Mouse (Mus musculus): ENCODE results near the gene D630003M21Rik.

The D630003M21Rik gene

DNA sequence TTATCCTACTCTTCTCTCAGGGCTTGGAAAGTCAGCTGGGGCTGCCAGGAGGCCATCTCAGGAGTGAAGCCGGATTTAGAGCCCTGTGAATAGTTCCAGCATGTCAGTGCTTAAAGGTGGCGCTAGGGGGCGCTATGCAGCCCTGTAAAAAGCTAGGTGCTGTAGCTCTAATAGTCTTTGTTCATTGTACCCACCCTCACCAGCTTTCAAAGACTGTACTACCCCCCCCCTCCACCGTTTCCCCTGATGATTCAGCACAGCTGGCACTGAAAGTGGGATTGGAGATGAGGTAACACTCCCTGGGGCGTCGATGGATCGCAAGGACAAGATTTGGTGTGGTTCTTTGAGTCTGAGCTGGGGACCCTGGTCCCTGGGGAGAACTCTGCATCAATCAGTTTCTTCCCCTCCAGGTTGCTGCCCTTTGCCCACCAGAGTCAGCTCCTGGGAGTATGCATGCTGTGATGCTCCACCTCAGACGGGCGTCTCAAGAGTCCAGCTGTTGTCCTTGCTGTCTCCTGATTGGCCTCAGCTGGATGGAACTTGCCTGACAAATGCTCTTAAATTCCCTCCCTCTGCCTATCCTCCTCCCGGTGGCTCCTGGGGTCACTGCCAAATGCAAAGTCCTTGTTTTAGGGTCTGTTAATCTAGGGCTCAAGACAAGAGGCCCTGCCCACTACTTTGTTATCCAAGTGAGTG is 33.9 kb downstream of the D630003M21Rik start:
- DNase-seq (ENCODE audit: low read depth, low spot score) = no peak

DNA sequence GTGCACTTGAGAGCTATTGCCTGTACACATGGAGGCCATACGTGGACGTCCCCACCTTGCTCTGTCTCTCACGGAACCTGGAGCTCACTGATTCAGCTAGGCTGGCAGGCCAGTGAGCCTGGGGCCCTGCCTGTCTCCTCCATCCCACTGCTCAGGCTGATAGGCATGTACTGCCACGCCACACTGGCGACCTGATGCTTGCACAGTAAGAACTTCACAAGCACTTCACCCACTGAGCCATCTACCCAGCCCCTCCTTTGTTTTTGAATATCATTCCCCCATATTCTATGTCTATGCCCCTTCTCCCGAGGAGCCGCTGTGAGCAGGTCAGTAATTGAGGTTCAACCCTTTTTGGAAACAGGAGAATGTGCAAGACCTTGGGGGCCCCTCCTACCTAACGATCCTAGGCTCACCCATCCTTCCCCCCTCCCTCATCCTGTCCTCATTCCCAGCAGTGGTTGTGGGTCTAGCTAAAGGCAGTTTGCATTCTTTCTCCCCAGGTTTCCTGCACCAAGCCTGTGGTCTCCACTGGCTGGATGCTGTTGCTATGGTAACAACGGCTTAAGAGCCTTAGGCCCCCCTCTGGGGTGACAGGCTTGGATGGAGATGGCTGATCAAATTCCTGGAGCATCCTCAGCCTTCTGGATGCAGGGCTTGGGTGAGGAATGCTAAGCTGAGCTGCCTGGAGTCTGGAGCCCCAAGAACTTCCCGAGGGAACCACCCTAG is 35.2 kb downstream of the D630003M21Rik start:
- DNase-seq (ENCODE audit: low read depth, low spot score) = no peak

DNA sequence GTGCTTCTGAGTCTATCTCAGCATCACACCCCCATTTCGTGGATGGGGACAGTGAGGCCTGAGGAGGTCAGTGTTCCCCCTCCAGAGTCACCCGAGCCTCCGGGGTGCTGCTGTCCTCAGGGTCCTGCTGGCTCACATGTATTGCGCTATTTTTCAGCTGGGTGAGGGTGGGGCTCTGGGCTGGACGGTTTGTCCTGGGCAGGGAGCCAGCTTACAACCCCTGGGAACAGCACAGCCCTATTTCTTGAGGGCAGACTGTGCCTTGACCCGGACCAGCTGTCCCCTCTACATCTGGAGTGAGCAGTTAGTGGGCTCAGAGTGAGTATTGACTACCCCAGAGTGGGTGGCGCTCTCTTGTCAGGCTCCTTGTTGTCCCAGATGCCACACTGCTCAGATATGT is 37.9 kb downstream of the D630003M21Rik start:
- no peak for DNase-seq (ENCODE audit: low read depth, low spot score)

DNA sequence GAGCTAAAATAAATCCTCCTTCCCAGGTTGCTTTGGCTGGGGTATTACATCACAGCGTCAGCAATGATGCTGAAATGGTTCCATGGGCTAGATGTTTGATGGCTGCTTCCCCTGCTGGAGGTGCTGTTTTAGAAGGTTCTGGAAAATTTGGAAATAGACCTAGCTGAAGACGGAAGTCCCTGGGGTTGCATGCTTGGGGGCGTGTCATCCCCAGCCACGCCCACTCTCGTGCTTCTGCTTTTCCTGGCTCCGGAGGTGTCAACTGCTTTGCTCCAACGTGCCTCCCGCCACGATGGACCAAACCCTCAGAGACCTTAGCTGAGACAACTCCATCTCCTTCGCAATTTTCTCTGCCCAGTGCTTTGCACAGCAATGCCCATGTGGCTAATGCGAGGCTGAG is 39.6 kb downstream of the D630003M21Rik start:
- DNase-seq (ENCODE audit: low read depth, low spot score) = no peak

DNA sequence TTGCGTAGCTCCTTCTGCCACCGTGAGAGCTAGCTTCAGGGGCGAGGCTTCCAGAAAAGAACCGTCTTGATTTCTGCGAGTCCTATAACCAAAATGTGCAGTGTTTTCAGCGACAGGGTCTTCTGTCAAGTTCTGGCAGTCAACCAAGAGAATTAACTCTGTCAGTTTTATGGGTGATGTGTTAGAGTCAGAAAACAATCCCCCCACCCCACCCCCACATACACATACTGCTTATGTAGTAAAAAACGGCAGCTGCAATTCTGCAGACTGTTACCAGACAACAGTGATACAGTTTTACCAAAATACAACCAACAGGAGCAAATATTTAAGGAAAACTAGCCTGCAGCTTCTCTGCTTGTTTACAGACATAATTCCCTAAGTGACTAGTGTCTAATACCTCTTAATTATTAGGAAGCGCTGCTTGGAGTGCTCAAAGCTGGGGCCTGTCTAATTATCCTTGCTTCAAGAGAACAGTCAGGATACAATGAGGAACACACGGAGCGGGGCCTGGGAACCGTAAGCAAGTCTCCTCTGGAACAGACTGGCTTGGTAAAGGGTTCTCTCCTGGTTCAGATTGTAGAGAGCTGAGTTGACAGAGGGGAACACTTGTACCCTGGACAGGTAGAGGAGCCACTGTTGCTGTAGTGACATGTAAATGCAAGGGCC is 42.7 kb downstream of the D630003M21Rik start:
- no peak for DNase-seq (ENCODE audit: low read depth, low spot score)

DNA sequence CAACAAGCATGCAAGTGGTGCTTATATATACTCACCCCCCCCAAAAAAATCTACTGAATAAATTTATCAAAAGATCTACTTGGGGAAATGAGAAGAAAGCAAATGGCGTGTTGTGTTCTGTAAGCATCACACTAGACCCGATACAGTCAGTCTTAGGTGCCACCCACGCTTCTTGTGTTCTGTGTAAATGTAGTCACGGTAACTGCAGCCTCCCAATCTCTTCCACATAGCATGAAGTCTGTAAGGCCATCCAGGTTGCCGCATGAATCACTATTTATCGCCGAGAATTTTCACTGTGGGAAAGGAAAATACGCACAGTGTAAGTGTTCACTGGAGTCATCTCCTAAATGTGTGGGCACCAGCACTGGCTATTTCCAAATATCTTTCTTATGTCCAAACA is 45.8 kb downstream of the D630003M21Rik start:
- no peak for DNase-seq (ENCODE audit: low read depth, low spot score)

DNA sequence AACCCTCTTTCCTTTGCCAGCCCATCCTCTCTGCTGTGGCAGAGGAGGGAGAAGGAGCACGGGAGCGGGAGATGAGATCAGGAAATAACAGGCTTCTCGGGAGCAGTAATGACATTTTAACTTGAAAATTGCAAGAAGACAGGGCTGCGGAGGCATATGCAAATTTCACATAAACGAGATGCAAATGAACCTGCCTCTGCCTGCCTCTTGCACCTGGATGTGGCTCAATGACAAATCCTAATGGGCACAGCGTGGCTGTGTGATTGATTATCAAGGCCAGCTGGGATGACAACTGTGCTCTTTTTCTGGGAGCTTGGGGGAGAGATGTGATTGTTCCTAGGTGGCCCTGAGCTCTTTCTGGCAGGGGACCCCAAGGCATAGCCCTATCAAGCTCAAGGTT is 47.1 kb downstream of the D630003M21Rik start:
- DNase-seq (ENCODE audit: low read depth, low spot score) = no peak

DNA sequence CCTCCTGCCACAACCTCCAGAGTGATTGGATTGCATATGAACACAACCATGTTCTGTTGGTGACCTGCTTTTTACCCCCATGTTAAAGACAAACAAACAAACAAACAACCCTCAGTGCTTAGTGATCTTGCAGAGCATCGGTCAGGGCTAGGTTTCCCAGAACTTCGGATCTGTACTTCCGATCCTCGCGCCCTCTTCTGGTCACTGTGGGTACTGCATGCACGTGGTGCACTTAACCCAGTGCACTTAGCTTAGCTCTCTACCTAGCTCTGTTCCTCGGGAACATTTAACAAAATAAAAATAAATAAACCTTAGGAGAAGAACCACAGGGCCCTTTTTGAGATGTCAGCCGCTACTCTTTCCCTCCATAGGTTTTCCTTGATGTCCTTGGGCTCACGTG is 48.2 kb downstream of the D630003M21Rik start:
- peak; percentile 60 for DNase-seq (ENCODE audit: low read depth, low spot score)

DNA sequence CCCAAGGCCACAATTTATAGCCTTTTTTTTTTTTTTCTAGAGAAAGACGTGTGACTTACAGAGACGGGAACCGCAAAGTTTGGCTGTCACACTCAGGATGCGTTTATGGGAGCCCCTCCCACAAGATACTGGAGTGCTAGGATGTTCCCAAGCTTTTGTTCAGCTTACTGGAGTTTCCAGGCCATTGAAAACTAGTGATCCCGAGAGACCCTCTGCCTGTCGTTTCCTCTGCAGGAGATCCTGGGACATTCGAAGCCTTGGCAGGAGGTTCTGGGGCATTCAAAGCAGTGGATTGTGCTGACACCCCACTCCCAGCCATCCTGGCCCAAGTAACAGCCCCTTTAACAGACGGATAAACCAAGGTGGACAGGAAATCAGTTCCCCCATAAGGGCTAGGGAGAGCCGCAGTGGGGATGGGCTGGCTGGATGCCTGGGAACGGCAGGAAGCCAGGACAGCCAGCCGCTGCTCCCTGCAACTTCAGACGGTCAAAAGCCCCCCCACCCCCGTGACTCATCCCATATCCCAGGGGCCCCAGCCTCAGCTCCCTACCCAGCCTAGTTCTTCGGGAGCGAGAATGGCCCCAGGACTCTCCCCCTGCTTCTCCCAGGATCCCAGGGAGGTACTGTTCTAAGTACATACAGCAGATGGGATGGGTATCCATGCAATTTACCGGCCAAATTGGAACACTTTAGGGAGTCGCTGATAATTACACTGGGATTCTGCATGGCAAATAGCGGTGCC is 49.5 kb downstream of the D630003M21Rik start:
- DNase-seq (ENCODE audit: low read depth, low spot score) = no peak

DNA sequence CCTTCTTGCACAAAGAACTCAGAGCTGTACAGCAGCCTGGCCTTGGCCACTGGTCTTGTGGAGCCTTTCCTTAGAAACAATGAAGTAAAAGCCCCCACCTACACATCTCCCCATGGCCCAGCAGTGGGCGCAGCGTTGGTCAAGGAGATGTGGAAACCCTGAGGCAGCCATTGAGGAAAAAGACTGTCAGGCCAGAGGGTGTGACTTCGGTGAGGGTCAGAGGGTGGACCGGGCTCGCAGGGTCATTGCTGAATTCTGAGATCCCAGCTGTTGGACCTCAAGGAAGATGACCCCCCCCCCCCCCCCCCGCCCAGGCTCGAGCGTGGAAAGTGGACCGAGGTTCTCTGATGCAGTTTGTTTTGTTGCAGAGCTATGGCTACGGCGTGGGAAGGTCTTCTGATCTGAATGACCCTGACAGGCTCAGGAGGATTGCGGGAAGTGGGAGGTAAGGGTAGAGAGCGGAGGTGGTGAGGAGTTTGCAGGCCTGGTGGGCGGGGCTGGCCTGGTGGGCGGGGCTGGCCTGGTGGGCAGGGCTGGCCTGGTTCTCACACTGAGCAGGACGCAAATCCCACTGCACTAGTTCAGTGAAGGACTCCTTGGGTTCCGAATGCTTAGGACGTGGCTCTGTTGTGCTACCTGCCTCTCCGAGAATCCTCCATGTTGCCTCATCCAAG is 50.2 kb downstream of the D630003M21Rik start:
- DNase-seq (ENCODE audit: low read depth, low spot score) = peak; percentile 45

DNA sequence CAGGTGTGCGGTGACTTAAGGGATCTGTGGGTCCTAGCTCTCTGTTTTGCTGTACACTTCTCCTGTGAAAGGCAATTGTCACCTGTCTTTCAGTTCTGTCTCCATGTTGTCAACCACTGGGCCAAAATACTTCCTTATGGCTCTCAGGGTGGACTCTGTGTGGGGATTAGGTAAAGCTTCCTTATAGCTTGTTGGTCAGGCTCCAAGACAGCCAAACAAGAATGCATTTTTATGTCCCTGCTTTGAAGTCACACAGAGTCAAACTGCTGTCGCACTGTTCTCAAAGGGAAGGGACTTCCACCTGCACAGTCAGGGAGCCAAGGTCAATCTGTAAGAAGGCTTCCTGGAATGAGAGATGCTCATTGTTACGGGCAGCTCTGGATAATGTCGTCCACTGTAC is 50.9 kb downstream of the D630003M21Rik start:
- no peak for DNase-seq (ENCODE audit: low read depth, low spot score)

DNA sequence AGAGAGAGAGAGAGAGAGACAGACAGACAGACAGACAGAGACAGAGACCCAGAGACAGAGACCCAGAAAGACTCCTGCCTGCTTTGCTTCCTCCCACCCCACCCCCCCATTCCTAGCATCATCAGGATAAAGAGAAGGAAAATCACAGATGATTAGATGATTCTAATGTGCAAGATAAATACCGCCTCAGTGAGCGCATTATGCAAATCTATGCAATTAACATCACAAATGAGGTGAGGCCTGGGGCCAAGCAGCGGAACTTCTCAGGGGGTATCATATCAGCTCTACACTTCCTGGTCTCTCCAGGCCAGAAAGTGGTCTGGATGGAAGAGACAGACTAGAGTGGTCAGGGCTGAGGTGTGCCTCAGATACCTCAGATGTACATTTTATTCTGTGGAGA is 51.4 kb downstream of the D630003M21Rik start:
- DNase-seq (ENCODE audit: low read depth, low spot score) = no peak

DNA sequence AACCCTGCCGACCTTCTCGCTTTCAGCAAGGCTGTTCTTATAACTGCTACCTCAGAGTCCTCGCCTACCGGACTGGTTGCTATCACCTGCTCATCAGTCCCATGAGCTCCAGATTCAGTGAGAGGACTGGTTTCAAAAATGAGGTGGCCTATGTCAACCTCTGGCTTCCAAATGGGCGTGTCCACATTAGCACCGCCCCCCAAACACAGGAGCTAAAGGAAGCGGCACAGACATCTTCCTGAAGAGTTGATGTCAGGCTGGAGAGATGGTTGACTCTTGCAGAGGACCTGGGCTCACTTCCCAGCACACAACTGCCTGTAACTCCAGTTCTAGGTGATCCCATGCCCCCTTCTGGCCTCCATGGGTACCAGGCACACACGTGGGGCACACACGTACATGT is 52.3 kb downstream of the D630003M21Rik start:
- DNase-seq (ENCODE audit: low read depth, low spot score) = no peak

DNA sequence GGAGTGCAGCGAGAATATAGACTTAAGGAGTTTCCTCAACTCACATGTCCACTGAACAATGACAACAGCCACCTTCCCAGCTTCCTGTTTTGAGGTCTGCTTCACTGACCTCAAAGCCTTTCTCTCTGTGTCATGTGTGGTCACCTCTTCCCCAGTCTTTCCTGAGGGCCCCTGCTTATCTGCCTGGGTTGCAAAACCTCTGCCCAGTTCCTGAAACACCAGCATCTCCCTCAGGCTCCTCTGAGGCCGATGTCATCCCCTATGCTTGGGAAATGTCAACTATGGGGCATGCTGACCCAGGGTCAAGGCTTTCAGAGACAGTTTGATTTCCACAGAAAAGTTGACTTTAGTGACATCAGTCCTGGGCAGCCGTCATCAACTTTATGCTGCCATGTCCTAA is 53.6 kb downstream of the D630003M21Rik start:
- no peak for DNase-seq (ENCODE audit: low read depth, low spot score)

DNA sequence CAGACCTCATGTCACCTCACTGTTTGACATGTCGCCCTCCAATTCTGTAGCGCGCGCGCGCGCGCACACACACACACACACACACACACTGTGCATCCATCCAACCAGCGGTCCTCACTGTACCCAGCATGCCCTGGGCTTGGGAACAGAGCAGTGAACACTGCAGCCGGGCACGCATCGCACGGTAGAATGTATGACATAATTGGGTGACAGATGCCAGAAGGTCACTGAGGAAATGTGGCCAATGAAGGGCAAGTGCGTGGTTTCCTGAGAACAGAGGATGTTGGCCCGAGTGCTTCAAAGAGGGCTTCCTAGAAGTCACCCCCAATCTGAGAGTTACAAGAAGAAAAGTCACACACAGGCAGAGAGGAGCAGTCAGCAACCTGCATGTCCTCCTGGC is 54.1 kb downstream of the D630003M21Rik start:
- DNase-seq (ENCODE audit: low read depth, low spot score) = no peak

DNA sequence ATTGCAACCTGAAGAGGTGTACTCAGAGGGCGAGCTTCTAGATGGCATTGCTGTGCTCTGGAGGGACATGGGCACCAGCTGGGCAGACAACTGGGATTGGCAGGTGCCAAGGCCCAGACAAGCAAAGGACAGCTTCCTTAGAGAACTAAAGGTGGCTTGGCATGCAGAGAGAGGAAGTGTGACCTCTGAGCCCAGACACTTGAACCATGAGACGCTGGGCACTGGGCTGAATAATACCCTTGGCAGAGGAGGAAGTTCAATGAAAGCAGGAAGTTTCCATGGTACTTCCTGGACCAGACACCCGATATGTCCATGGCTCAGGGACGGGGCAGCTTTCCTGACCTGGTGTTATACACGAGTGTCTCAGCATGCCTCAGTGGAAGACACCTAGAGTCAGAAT is 54.6 kb downstream of the D630003M21Rik start:
- no peak for DNase-seq (ENCODE audit: low read depth, low spot score)

DNA sequence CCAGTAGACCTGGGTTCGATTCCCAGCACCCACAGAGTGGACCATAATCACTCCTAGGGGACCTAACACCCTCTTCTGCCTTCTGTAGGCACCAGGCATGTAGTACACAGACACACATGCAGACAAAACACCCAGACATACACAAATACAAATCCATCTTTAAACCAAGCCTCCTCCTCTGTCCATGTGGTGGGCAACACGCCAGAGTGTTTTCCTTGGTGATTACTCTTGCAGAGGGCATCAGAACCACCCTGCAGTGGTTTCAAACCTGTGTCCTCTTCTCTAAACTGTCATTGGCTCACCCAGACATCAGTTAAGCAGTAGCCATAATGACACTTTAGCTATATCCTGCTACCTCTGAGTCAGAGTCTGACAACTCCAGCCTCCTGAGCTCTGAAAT is 58.6 kb downstream of the D630003M21Rik start:
- no peak for DNase-seq (ENCODE audit: low read depth, low spot score)

DNA sequence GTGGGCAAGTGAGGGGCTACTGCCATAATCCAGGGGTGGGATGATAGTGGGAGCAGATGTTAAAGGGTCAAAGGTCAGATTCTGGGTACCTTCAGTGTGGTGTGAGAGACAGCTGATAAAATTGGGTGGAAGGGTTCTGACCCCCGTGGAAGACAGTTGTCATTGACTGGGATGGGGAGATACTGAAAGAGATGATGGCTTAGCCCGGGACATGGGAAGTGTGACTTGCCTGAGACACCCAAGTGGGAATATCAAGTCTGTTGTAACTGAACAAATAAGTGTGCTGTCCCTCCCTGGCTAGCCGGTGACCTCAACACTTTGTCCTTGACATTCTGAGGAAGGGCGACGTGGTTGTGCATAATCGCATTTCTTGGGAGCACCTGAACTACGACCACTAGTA is 59.3 kb downstream of the D630003M21Rik start:
- no peak for DNase-seq (ENCODE audit: low read depth, low spot score)

DNA sequence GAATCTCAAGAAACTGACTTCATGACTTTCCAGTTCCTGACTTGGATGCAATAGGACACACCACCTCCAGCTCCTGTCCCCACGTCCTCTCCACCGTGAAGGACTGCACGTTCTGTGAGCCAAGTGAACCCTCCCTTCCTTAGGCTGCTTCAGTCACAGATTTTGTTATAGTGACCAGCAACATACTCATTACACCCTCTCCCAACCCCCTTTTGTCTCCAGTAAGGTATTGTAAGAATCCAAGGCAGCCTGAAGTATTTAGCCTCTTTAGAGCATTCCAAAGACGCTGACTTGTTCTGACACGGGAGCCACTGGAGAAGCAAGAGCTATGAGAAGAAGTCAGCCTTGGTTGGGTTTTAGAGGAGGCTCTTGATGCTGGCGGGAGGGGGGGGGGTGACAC is 59.7 kb downstream of the D630003M21Rik start:
- DNase-seq (ENCODE audit: low read depth, low spot score) = no peak

DNA sequence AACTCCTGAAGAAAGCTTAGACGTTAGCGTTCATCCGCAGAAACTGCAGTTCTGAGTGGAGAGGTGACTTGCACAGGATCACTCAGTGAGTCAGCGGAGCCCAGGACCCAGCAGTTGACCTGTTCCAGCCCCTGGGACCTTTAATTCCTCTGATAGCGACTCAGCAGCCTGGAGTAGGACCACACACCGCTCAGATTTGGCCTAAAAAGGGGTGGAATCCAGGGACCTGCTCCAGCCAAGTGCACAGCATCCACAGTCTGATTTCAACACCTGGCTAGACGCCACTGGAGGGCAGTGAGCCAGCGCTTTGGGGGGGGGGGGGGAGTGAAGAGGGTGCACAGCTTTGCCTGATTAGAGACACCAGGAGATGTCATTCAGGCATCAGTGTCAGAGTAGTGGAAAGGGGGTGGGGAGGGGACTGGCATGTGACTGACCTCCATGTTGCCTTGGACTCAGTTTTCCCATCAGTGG is 60.2 kb downstream of the D630003M21Rik start:
- DNase-seq (ENCODE audit: low read depth, low spot score) = no peak

DNA sequence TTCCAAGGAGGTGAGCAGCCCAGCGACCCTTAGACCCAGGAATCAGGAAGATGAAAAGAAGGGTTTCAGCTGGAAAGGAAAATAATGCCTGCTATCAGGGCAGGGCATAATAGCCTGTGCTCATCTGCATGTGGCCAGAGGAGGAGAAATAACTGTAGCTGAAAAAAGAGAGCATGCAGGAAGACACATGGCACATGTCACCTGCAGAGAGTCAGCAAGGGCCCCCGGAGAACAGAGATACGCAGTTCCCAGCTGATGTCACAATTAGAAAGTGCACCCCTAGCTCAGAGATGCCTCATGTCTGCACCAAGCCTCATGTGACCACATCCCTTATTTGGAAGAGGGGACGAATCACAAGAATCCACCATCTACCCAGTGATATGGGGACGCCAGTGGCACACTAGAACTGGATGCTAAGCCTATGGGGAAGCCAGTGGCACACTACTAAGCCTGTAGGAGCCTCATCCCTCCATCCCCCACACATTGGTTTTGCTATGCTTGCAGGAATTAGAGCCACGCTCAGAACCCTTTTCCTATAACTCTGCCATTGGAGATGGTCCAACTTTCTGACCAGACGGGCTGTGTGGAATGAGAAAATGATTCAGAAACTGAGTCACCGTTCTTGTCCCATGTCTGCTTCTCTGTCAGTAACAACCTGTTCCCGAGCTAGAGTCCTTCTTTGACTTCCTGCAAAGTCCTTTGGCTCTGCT is 61.4 kb downstream of the D630003M21Rik start:
- no peak for DNase-seq (ENCODE audit: low read depth, low spot score)
